Mouse (Mus musculus): ENCODE measurements at regions not wholly inside any gene's neighbourhood (a gene's known extent, or its start where the extent isn't known, plus 50 kb on each side); places are given as distances from the start of the nearest gene placed in this dataset.

DNA sequence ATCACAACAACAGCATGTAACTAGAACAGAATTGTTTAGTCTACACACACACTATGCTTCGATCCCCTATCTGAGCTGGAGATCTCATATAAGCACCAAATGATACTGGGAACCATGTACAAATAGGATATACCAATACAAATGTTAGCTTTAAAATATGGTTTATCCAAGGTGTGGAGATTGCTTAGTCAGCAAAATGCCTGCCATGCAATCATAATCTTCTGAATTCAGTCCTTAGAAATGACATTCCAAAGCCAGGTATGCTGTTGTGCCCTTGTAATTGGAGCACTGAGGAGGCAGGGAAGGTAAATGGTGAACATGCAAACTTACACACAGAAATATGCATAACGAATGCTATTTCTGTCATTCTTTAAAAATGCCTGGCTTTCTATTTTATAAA, 54.0 kb upstream of the Thsd7b start:
- DNase-seq (ENCODE audit: low spot score in 2 of 2) = no peak

DNA sequence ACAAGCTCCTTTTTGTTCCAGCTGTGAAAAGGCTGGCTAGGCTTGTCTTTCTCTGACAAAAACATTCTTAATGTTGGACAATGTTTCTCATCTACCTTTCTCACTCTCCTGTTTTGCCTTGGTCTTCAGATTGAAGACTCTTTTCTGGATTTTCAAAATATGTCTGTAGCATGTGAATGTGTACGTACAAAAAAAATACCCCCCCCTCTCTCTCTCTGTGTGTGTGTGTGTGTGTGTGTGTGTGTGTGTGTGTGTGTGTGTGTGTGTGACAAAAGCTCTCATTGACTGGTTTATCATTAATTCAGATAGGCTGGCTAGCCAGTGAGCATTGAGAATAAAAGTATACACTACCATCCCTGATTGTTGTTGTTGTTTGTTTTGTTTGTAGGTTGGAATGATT, 64.3 kb upstream of the Thsd7b start:
- DNase-seq (ENCODE audit: low spot score in 2 of 2) = no peak

DNA sequence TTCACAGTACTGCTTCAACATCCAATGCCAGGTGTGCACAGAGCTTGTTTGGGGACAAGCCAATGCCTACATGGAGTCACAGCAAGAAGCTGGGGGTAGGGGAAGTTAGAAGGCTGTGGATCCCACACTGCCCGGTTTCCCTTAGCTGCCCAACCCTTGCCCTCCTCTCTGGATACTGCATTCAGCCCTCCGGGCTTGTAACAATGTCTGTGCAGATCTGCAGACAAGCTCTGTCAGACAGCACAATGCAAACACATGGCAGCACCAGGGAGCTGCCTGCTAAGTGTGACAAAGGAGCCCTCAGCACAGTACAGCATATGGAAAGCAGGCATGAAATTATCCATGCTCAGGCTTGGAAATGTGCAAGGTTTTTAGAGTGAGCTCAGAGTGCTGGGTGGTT, 64.7 kb upstream of the Thsd7b start:
- no peak for DNase-seq (ENCODE audit: low spot score in 2 of 2)

DNA sequence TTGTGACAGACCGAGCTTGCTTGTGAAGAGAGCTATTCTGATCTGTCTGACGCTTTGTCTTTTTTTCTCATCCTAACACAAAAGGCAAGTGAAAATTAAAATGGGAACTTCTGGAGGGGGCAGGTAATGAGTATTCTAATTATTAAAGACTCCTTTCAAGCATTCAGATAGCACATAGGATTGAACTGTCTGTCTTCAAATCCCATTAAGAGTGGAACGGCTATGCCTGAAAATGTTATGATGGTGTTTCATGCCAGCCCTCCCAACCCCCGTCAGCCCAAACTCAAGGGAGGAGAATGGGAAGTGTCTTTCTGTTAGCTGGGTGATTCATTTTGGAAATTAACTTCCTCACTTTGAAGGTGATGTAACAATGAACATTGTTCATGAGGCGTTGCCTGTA, 65.4 kb upstream of the Thsd7b start:
- DNase-seq (ENCODE audit: low spot score in 2 of 2) = no peak

DNA sequence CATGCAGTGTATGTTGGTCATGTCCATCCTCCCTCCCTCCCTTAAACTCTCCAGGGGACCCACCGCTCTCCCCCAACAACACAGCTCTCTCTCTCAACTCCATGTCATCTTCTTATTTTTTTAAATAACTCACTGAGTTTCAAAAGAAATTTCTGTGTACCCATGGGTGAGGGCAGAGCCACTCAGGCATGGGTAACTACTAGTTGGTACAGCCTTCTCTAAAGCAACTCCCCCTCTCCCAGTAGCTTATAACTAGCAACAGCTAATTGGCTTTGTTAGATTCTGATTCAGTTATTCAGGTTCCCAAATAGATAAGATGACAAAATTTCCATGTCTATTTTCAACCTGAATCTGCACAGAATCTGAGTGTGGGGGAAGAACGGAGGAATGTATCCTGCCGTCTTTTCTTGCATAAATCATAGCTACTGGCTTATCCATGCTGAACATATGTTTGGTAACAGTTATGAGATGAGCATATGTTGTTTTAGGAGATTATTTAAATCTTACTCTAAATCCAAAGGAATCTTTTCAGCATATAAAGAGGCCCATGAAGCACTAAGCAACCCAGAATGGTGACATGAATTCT, 92.8 kb upstream of the Thsd7b start:
- no peak for DNase-seq (ENCODE audit: low spot score in 2 of 2)

DNA sequence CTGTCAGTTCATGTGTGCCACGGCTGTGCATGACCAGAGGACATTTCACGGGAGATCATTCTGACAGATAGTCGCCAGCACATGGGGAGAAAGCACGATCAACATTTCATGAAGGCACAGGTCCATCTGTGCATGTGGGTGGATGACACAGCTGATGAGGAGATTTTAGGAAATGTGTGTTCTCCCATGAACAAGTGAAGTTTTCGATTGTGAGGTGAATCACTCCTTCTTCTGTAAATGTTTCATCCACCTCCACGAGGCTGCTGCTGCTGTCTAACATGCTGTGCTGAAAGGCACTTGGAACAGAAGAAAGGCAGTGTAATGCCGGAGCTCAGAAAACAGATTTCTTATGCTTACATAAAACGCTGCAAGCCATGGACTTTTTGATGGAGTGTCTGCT, 103.2 kb upstream of the Thsd7b start:
- DNase-seq (ENCODE audit: low spot score in 2 of 2) = no peak

DNA sequence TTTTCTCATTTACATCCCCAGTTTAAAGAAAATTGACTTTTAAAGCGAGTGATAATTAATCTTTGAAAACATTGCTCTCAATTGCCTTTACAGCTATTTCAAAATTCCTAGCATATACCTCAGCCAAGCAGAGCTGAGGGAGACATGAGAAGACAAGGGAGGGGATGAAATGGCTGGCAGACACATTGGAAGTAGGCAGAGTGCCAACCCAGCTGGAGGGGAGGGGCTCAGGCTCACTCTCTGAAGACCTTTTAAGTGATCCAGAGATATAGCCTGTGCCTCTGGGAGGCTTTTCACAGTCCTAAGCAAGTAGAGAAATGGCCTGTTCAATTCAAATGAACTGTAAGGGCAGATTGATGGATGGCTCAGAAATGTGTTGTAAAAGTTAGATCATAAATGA, 122.5 kb upstream of the Thsd7b start:
- DNase-seq (ENCODE audit: low spot score in 2 of 2) = no peak

DNA sequence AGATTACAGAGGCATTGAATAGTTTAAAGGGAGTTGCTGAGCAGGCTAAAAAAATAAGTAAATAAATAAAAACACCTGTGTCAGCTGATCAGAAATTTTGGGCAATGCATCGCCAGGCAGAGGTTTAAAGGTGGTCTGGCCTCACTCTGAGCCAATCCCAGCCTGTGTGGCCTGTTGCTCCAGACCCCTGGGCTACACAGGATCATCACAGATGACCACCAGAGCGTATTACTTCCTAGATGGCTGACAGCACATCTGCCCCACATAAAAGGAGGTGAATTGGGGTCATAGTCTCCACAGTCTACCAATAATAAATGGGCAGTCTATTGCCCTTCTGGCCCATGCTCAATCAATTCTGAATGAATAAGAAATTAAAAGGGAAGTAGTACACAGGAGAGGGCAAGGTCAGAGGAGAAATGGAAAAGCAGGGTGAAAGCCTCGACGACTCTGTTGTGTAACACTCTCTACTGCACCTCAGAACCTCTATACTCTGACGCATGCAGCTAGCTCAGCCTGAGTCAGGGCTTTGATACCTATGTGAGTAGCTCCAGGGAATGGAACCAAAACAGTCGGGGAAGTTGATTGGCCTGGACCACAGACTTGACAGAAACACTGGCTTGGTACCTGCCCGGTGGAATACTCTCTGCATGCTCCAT, 124.2 kb upstream of the Thsd7b start:
- no peak for DNase-seq (ENCODE audit: low spot score in 2 of 2)

DNA sequence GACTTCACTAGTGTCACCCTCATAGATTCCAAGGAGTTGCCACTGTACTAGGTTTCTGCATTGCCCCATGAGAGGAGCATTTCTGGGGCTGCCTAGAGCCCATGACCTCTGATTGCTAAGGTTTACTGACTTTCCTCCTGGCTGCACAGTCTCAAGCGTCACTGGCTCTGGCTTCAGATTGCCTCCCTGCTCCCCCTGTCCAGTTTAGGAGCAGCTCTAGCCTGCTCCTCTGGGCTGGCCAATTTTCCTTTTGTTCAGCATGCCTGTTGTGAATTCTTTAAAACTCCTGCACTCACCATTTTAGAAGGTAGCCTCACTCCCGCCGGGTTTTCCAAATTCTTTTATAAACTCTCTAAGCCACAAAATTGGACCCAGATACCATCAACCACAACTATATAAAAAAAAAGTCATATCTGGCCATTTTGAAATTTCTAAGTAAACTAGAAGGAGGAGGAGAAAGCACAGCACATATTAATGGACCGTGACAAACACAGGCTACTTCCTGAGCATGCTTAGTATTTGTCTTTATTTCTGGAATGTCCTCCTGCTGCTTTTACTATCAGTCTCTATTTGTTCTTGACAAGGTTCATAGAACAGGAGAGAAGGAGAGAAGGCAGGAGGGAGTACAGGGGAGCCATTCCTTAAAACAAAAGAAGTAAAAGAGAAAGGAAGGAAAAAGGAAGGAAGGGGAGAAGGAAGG, 126.6 kb upstream of the Thsd7b start:
- DNase-seq (ENCODE audit: low spot score in 2 of 2) = no peak

DNA sequence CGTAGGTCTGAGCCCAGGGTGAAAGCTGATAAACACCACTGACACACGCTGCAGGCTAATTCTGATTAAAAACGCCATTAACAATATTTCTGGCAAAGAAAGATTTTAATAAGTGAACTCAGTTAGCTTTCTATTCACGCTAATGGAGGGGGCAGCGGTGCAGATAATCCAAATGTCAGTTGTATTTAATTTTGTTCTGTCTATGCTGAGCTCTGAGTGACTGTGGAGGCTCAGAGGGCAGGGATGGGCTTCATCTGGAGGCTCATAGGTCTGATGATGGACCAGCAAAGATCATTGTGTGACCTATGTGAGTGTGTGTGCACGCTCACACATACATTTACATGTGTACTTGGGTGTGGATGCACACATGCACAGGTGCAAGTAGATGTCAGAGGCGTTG, 134.3 kb upstream of the Thsd7b start:
- DNase-seq (ENCODE audit: low spot score in 2 of 2) = no peak

DNA sequence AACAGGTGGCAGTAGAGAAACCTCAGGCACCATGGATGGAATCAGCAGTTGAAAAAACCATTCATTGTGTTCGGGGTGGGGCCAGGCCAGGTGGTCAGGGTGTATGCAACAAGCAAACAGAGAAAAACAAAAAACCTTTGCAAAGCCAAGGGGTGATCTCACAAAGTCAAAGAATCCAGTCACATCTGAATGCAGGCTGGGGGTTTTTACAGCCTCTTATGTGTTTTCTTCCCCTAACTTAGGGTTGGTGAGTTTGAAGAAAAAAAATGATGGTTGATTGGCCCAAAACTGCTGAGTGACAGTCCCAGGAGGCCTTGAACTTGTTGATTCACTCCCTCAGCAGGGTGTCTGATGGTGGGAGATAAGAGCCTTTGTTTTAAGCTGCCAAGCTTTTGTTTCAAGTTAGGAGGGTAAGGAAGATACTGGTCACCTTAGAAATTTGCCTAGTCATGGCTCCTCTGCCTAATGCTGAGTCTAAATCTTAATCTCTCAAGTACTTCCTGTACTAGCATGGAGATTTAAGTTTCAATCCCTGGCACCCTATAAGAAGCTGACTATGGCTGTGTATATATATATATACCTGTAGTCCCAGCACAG, 166.0 kb upstream of the Thsd7b start:
- DNase-seq (ENCODE audit: low spot score in 2 of 2) = no peak

DNA sequence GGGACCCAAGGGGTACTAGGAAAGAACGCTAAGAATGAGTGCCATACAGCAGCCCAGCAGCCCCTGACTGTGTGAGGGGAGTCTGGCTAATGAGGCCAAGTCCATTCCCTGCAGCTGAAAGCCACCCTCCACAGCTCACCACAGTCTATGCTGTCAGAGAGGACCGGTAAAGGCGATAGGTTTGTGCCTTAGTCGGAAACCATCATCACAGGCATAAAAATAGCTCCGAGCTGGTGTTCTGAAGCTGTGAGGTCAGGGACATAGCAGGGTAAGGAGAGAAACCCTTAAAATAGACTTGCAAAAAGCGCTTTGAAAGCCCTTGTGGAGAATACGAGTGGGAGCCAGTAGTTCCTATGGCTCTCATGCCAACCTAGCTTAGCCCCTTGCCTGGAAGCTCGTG, 172.1 kb upstream of the Thsd7b start:
- no peak for DNase-seq (ENCODE audit: low spot score in 2 of 2)

DNA sequence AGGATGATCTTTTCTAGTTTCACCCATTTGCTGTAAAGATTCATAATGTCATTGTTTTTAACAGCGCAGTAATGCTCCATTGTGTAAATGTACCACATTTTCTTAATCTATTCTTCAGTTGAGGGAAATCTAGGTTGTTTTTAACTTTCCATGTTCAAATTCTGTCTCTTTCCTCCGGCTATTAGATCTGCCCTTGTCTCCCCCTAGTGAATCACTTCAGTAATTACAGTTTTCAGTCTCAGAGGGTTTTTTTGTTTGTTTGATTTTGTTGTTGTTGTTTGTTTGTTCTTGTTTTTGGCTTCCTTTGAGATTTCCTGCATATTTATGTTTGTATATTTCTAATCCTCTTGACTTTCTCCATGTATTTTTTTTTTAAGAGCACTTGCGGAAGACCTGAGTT, 194.8 kb upstream of the Thsd7b start:
- no peak for DNase-seq (ENCODE audit: low spot score in 2 of 2)

DNA sequence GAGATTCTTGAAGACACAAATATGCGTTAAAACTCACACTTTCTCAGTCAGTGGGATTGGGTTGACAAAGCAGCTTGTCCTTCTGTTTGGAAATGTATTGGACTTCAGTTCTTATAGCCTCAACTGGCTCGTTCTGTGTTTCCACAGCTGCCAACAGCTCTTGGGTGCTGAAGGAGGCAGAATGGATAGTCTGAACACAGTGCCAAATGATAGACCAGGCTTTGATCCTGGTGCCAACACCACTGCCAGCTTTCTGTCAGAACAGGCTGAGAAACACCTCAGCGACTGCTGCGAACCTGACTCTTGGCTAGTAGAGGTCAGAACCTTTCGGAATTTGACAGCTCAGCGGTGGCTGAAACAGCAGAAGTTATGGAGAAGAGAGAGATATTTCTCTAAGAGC, 215.9 kb upstream of the Thsd7b start:
- DNase-seq (ENCODE audit: low spot score in 2 of 2) = no peak

DNA sequence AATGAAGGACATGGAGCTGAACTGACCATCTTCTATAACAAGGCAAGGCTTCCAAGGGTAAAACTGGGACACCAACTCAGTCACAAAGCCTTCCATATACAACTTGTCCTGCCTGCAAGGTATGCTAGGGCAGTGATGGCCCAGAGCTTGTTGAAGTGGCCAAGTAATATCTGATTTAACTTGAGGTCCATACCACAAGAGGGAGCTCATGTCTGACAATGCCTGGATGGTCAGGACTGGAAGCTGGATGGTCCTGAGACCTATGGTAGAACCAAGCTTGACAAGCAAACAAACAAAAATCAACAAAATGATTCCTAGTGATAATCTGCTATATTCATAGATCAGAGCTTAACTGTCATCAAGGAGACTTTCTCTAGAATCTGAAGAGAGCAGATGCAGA, 217.8 kb upstream of the Thsd7b start:
- DNase-seq (ENCODE audit: low spot score in 2 of 2) = no peak

DNA sequence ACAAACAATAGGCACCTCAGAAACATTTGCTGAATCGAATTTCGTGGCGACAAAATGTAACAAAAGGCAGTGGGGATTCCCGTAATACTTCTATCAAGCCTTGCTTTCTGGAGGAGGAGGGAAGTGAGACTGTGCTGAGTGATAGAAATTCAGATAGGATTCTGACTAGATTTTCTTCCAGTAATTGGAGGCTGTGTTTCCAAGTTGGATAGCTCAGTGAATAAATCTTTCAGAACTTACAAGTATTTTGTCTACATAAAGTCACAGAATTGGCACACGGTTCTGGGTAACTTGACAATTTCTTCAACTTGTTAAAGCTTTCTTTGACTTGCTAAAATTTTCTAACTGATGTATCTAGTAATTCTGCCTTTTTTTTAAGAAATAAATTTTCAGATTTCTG, 239.4 kb upstream of the Thsd7b start:
- DNase-seq (ENCODE audit: low spot score in 2 of 2) = no peak

DNA sequence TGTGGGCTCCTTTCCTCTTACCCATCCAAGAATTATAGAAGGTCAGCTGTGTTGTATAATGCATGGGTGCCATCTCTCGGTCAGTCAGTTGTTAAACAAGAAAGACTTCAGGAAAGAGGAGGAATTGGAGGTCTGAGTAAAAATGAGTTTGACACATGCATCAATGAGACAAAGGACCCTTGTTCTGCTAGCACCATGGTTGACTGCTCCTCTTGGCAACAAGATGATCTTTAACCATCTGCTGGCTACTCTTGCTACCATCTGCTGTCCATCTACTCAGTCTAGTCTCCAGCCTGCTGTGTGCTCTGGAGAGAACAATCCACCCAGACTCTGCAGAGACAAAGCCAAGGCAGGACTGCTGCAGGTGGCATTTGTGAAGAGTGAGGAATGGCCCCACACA, 267.2 kb upstream of the Thsd7b start:
- DNase-seq (ENCODE audit: low spot score in 2 of 2) = no peak

DNA sequence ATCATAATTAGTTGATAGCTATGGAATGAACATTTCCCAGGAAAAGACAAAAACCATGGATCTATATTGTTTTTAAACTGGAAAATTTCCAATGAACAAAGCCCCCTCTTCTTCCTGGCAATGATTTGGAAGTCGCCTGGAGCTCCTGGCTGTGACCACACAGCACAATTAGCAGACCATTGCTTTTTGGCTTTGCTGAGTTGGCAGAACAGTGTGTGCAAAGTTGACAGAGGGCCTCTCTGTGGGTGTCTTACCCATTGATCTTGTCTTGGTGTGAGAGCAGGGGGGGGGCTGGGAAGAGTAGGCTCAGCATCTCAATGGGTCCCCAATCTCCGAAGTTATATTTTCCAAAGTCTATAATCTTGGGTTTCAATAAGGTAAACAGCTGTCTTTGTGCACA, 270.8 kb upstream of the Thsd7b start:
- no peak for DNase-seq (ENCODE audit: low spot score in 2 of 2)

DNA sequence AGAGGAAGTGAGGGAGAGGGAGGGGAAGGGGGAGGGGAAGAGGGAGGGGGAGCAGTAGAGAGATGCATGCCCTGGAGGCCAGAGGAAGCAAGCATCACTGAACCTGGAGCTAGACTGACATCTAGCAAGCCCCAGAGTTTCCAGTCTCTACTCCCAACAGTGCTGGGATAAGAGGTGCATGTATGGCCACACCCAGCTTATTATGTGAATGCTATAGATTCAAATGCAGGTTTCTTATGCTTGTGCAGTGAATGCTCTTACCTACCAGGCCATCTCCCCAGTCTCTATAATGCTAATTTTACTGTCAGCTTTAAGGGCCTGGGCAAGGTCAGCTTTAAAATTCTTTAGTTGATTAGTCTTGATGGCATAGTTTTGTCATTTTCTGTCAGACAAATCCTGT, 271.3 kb upstream of the Thsd7b start:
- DNase-seq (ENCODE audit: low spot score in 2 of 2) = no peak

DNA sequence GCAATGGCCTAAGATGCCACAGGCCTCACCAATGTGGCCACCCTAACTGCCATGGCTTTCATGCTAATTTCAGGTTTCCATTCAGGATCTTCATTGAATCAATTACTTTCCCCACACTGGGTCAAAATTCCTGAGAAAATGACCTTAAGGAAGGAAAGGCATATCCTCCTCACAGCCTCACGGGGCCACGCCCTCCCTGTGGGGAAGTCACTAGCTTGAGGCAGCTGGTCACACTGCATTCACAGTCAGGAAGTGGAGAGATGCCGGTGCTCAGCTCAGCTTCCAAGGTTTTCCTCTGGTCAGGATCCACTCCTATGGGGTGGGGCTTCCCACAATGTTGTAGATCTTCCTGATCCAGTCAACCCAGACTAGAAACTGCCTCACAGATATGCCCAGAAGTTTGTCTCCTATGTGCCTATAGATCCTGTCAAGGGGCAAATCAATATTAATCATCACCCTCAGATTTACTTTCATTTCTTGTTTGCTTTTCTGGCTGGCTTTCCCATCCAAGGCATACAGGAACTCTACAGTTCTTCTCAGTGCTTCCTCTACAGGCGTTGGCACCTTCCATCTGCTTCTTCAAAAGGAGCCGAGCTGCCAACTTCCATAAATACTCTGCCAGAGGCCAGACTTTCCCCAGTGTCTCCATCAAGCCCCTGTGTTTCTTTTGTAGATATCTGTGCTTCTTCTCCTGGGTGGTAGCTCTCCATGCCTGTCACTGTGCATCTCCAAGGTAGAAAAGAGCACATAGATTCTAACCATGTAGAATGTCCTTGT, 273.2 kb upstream of the Thsd7b start:
- DNase-seq (ENCODE audit: low spot score in 2 of 2) = no peak

DNA sequence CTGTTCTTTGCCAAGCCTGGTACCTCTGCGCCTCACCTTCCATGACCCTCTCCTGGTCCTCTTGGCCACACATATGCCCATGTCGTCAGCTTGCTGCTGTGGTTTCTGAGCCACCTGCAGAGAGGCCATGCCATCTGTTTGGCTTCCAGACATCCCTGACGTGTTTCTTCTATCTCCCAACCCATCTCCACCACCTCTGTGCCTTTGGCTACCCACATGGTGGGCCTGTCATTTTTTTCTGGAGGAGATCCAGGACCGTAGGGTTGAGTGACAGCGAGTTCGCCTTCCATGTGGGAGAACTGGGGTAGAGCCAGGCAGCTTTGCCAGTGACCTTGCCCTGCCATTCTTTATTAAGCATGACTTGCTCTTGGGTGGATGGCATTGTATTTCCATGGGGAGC, 278.4 kb upstream of the Thsd7b start:
- DNase-seq (ENCODE audit: low spot score in 2 of 2) = no peak

DNA sequence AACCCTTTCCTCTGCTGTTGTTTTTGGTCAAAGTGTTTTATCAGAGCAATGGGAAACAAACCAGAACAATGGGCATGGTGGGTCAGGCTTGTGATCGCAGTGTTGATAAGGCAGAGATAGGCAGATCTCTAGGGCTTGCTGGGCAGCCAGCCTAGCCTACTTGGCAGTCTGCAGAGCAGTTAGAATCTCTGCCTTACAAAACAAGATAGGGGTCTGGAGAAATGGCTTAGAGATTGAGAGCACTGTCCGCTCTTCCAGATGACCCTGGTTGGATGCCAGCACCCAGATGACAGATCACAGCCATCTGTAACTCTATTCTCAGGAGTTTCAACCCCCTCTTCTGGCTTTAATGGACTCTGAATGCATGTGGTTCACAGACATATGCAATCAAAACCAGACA, 289.7 kb upstream of the Thsd7b start:
- no peak for DNase-seq (ENCODE audit: low spot score in 2 of 2)
